Mouse (Mus musculus) urinary bladder, postnatal 14 days (tissue): ENCODE data around the gene Kera.

Source experiments
- DNase-seq: peaks from one replicate; pipeline ENCODE4 v3.0.0; 2021; ENCODE audit warnings: low spot score

The Kera gene

DNA sequence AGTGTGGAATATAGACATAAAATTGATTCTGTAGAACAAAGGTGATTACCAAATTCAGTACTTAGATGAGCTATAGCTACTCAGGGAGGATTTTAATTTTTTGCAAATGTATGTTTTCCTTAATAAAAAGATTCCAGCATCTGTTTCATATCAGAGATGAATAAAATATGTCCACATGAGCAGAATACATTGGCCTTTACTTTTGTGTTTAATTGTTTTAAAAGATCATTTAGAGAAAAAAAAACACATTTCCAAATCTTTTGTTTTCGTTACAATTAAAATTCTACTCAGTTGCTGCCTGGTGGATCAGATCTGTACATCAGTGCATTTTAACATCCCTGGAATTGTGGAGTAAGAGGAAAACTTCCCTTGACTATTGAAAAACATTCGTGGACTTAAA, at the start of gene Kera:
Kera (plus strand) TSS at position 301 of the 400 bp plus-strand sequence.
- no peak for DNase-seq

DNA sequence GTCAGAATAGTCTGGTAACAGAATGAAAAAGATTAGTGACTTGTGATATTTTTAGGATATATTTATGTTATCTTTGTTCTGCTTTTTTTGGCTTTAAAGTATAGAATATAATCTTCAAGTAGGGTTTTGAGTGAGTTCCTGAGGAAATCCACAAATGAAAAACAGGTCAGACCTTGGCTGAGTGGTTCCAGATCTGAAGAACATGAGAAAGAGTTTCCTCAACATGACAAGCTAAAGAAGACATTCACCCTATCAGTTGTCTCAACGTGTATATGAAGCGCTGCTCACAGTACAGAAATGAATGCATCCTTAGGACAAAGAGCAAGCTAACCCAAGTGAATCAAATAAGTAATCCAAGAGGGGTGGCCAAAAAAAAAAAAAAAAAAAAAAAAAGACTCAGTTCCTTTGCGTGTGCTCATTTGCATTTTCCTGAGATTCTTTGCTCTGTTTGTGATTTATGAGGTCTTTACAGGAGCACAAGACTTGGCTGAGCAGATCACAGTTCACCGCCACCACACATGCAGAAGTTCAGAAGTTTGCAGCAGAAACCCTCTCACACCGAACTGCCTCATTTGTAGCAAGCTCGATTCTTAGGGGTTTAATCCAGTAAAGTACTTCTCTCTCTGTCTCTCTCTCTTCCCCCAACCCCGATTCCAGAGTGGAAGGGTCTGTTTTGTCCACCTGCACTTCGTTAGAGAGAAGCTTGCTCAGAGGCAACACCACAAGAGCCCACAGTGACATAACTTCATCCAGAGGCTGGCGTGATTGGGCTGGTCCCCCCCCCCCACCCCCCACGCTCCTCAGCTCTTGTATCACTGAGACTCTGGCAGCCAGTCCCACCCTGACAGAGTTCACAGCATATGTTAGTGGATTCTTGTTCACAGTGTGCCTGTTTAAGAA, 41.5 kb upstream of the Kera start, which contains the start of gene Lum:
Lum (plus strand) TSS at position 172 of the 900 bp plus-strand sequence.
- peak; percentile 10 for DNase-seq

DNA sequence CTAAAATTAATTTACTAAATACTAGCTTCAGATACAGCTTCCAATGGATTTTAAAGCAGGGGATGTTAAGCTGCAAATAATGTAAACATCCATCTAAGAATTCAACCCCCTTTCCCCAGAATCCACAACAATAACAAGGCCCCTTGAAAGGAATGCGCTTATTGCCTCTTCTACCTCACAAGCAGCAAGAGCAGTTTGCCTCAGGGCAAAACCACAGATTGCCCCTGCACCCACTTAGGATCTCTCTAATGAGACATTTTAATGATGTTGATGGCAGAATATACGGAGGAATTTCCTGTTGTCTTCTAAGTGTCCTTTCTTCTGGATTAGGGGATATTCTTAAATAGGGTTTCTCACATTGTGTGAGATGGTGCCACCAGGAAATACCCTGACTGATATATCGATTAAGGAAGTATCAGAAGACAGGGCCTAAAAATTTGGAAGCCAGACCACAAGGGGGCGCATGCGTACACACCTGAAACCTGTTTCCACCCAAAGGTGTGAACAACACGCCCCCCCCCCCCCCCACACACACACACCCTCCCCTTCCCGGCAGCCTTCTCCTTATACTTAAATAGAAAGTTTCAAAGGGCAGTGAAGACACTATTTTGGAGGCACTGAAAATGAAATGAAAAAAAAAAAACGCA, 39.1 kb upstream of the Kera start:
- DNase-seq, result peak; percentile 15

DNA sequence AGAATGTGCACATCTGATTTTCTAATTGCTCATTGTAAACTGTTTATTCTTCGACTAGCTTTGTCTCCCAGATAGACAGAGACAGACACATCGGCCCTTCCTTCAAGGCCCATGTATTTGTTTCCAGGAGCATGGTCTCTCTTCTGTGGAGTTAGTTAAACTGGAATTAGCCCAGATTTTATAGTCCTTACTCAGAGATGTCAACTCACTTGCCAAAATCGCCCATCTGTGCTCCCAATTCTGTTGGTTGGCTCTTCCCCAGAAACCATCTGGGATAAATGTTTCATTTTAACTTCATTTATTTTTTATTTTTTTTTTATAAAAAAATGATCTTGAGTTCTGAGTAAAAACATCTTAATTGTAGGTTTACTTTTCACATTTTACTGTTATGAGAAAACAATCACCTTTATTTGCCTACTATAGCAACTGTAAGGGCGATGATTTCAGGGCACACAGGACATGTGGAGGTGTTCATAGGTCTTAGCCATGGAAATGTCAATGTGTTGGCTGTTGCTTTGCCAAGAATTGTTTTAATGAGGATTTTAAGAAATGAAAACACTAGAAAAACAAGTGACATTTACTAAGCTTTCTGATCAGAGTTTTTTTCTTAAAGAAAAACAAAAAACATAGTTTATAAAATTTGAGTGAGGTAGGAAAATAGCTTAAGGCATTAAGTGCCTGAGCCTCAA, 24.0 kb upstream of the Kera start:
- no peak for DNase-seq

DNA sequence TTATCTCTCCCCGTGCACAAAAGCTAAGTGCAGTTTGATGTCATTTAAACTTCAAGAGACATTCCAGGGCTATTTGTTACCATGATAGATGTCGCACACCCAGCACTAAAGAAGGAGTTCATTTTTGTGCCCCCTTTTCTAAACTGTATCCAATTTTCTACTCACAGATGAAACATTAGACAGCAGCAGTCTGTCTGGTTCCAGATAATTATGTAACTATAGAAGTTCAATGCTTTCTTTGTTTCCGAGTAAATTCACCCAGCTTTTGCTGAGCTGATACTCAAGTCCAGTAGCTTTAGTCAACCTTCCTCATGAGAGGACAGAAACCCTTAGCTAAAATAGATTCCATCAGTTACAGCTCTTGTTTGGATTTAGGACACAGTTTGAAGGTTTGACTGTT, 22.5 kb upstream of the Kera start:
- no peak for DNase-seq

DNA sequence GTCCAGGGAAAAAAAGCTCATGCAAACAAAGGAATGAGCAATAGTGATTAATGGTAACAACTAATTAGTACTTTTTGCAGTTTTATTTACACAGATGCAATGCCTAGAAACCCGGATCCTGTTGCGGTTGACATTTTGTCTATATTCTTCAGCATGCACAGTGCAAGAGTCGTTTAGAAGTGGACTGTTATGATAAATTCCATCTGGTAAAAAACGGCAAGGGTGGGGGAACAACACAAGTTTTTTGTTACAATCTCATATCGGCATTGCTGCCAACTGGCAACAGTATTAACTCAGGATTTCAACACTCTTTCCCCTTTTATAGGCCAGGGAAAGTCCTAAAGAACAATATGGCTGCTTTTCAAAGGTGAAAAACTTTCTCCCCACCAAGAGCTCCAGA, 19.5 kb upstream of the Kera start:
- DNase-seq, result peak; percentile 45

DNA sequence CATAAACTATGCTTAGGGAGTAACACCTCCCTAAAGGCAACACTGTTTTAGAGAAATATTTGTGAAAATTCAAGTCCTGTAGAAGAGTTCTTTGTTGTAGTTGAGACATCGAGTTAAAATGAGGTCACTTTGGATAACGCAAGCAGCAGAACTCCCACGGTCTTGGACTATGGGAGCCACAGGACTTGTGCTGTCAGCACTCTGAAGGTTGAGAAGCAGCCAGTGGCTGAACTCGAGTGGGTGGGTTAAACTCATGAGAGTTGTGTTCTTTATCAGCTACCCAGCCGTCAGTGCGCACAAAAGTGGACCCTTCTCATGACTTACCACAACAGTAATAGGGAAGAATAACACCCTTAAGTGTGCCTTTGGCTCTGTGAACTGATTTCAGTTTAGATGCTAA, 17.1 kb upstream of the Kera start:
- peak; percentile 19 for DNase-seq

DNA sequence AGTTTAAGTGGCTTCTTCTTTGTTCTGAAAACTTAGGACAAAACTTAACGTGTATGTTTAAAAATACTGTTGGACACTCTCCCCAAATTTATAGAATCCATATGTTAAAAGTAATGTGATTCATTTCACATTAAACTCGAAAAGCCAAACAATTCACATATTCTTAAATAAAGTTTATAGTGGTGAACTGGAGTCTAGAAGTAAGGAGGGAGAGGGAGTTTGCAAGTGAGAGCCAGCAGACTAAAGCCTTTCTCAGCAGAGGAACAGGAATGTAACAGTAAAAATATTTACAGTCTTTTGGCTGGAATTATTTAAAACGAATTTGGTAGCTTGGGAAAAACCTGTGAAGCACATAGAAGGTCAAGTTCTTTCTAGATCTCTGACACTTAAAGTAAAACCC, 15.6 kb upstream of the Kera start:
- no peak for DNase-seq

DNA sequence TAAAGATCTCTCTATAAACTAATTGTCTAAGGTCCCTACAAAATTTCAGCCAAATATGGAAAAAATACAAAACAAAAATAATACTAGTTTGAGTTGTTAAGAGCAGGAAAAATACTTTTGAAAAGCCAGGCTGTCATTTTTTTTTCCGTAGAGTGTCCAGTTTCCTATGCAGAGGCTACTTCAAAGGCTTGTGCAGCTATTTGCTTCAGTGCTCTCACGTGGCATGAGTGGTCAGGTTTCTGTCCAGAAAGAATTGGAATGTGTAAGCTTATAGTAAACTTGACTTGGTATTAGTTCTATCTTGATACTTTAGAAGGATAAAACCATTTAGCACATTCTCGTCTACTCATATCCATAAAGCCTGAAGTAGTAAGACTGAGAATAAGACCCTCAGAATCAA, 15.0 kb upstream of the Kera start:
- no peak for DNase-seq

DNA sequence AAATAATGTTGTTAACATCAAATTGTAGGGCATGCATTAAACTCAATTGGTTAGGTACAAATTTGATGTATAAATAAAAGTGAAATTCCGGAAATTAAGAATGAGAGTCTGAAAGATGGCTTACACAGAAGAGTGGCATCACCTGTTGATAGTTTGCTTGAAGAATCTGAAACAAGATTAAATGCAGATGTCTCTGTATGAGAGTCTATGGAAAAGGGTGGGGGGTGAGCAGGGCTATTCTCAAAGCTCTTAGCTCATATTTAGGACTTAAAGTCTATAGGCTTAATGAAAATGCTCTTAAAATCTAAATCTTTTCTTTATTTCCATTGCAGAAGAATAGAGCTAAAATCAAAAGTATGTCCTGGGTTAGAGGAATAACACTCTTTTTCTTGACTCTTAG, 11.0 kb upstream of the Kera start:
- no peak for DNase-seq

DNA sequence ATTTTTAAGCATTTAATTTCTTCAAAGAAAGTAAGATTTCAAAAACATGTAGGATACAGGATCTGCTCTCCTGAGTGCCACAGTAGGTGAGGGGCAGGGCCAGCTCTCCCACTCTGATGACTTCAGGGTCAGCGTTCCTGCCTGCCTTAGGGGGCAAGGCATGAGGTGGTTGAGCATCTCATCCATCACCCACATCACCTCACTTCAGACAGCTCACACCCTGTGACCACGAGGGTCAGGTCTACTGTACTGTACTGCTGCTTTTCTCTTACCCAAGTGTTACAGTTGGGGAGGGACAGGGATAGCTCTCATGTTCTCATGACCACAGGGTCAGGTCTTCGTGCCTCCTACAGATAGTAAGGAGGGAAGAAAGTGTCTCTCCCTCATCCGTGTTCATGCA, 4.9 kb upstream of the Kera start:
- no peak for DNase-seq

DNA sequence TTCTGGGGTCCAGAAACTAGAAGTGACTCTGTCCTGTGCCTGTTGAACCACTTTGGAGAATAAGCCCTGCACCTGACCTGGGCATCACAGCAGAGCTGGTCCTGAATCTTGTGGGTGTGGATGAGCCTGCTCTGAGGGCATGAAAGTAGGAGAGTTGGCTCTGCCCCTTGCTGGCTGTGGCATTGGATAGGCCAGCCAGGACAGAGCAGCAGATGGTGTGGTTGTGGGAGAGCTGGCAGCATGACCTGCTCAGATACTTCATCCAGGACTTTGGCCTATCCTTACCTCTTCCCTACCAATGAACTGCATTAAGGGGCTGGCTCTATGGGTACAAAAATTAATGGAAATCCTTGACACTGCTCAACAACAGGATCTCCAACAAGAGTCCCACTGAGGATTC, 3.4 kb upstream of the Kera start:
- DNase-seq, result no peak

DNA sequence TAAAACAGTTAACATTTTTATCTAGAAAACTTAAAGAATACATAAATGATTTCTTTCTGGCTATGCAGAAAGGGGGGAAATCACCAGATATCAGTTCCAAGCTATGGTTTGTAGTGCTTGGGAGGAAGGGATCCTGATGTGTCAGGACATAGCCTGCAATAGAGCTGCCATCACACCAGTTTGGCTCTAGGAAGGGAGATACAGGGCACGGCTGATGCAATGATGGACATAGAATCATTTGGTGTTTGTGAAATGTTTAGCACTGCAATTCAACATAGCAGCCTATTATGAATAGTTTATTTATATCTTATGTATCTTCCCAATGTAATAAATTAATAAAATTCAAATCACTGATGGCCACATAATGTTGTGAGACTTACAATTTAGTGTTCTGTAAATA, 15.6 kb downstream of the Kera start:
- no peak for DNase-seq

DNA sequence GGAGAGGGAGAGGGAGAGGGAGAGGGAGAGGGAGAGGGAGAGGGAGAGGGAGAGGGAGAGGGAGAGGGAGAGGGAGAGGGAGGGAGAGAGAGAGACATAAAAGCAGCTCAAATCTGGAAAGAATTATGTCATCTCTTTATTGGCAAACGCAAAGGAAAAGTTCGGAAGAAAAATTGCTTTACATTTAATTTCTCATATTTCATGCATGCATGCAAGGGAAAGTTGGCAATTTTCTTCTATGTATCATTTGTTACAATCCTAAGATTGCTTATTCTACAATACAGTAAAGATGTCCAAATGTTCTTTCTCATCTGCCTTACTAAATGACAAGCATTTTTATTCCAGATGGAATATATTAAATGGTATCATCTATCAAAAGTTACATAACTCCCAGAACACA, 17.7 kb downstream of the Kera start:
- DNase-seq, result no peak

DNA sequence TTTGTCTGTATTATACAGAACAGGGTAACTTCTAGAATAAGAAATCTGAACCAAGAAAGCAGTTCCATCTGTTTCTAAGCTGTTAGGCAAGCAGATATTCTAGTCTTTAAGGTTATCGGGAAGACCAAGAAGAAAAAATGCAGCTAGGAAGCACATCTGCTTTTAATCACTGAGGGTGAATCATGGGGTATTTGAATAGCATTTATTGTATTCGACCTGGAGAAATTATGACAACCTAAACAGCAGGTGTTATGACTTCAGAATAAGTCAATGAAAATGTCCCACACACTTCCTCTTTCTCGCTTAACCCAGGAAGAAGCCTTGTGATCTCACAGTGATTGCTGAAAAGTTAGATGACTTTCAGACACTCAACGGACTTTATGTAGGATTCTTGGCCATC, 18.4 kb downstream of the Kera start:
- DNase-seq, result no peak

DNA sequence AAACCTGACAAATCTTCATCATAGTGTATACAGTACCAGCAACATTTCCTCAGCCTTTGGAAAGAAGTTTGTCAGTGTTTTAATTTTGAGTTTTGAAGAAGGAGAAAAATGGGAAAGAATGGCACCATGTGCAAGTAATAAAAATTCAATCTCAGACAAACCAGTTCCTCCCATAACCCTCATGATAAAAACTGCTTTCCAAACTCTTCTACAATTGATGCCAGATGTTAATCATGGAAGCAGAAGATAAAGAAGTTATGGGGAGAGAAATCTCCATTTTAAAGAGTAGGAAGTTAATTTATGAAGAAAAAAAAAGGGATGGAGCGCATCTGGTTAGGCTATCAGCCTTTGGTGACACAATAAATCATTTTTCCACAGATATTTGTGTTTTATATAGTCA, 19.9 kb downstream of the Kera start:
- no peak for DNase-seq

DNA sequence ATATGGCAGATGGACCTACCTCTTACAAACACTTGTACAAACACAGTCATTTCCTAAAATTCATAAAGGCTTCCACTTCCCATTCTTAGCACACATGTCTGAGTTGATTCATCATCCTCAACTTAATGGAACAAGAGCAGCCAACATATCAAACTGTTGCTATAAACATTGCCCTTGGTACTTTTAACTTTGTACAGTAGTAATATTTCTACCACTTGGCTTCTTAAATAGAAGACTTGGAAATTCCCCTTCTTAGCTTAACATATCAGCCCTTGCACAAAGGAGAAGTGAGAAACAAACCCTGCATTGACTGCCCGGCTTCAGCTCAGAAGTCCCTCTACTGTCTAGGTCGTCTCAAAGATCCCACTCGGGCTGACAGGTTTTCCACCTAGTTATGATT, 24.4 kb downstream of the Kera start:
- DNase-seq, result no peak

DNA sequence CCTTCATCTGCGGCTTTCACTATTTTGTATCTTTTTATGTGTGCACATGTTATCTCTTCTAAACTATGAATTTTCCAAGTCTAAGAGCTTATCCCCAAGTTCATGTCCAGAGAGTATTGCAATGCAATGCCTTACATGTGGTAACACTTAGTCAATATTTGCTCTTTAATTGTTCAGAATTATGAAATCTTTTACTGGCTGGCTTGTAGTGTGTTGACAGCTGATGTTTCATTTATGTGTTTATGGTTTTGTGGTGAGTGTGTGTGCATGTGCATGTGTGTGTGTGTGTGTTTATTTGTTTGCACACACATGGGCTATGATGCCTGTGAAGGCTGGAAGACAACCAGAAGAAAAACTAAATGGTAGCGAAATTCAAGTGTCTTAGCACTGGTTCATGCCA, 35.2 kb downstream of the Kera start:
- no peak for DNase-seq

DNA sequence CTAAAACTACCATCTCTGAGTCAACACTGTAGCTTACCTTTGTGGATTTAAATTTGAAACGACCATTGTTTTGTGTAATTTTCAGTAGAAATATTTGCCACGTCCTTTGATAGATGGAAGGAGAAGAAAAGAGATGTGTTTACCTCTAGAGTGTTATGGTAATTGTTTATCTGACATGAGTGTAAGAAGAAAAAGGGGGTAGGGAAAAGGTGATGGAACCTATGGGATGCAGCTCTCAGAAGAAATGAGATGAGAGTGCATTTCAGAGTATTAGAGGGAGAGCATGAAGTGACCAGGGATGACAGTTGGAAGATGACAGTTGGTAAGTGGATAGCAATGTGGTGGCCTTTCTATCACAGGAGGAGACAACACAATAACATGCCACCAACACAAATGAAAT, 37.1 kb downstream of the Kera start, which contains the start of gene Epyc:
Epyc (plus strand) TSS at position 301 of the 400 bp plus-strand sequence.
- no peak for DNase-seq

DNA sequence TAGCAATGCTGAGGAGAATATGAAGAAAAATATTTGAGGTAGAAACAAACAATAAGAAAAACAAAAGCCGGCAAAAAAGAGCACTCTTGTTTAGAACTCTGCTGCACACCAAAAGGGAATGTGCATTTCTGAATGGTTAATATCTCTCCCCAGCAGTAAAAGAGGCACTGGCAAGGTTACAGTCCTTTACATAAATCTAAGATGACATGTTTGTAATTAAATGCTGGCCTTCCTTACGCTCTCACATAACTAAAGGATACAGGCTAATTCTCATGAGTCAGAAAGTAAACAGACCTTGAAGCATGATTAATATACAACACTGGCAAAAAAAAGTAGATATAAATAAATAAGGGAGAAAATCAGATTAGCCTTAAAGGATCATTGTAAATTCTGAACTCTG, 43.7 kb downstream of the Kera start:
- DNase-seq, result no peak

DNA sequence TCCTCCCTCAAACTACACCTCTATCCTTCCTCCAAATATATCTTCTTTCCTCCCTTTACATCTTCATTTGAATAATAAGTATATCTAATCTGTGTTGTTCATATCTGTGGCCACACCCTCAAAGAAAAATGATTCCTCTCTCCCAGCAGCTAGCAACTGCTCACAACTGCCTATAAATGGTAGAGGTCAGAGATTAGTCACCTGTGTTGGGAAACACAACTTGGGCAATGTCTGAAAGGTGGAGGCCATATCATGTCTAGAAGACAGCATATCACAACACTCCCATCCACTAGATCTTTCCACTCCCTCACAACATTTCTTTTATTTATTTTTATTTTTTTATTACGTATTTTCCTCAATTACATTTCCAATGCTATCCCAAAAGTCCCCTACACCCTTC, 52.8 kb downstream of the Kera start:
- no peak for DNase-seq
